Mouse (Mus musculus): Measurements from ENCODE around the gene Adgra3.

The Adgra3 gene

GRCm38 (mm10) chr5:50058421-50059286 lies at the start of gene Adgra3:
Adgra3 (minus strand) TSS chr5:50059006.
- DNase-seq (ENCODE audit: low spot score) = peak; percentile 82

DNA sequence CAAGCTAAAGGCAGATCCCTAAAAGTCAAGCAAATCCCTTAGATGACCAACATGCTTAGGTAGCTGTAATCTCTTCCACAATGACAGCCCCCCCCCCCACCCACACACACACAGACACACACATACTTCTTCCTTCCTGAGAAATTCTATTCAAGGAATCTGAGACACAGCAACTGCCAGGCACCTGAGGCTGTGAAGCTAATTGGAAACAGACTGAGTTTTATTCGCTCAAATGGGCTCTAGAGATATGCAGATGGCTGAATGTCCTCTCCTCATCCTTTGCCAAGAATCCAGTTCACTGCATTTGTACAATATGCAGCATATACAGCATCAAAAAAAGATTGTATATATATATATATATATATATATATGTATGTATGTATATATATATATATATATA lies 24.6 kb upstream of the Adgra3 start:
- DNase-seq (ENCODE audit: low spot score) = peak; percentile 28

- no peak for DNase-seq (ENCODE audit: low spot score)
Observed at GRCm38 (mm10) chr5:50074245-50074644, 15.4 kb upstream of the Adgra3 start.

GRCm38 (mm10) chr5:50064236-50064635 lies 5.4 kb upstream of the Adgra3 start:
- no peak for DNase-seq (ENCODE audit: low spot score)

GRCm38 (mm10) chr5:50059586-50059985 lies 780 bp upstream of the Adgra3 start:
- DNase-seq (ENCODE audit: low spot score) = no peak

GRCm38 (mm10) chr5:50057612-50058420 lies 990 bp downstream of the Adgra3 start:
- DNase-seq (ENCODE audit: low spot score) = peak; percentile 63

DNA sequence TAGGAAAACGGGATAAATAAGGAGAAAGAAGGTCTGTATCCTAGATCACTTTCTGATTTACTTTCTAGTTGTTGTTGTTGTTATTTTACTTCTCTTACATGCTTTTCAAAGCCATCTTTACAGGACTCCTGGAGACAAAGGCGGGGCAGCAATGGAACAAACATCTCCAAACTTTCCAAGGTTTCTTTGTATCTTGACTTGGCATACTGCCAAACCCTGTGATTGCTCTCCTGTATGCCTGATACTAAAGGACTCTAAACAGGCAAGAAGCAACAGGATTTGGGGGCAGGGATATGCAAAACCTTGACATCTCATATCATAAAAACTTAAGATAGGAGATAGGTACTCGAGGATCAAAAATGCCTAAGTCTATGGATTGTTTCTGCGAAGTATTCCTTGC lies 6.3 kb downstream of the Adgra3 start:
- DNase-seq (ENCODE audit: low spot score) = no peak

DNA sequence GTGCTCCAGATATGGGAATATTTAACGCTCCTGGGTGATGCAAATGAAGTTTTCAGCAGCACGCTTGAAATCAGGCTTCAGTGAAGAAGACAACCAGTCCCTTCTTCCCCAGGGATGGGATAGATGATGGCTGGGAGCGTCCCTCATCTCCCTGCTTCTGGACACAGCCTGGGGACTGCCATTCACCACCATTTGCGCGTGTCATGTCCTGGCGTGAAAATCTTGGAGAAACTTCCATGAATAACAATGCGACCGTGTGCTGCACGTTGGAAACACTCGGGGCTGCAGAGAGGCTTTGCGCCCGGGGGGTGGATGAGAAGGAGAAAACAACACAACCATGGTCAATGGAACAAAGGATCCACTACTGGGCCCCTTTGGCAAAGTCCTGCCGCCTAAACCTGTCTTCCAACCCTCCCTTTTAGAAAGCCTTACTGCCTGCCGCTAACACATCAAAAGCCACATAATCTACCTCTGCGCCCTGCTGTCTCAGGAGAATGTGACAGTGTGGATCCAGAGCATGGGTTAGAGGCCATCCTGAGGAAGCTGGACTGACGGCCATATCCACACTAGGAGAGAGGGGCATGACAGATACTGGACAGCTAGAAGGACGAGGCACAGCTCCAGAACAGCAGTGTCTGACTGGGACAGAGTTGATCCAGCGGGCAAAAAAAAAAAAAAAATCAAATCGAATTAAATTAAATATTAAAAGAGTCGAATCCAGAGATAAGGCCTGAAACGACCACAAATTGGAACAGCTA lies 8.0 kb downstream of the Adgra3 start:
- DNase-seq (ENCODE audit: low spot score) = no peak

GRCm38 (mm10) chr5:50050037-50050436 lies 8.8 kb downstream of the Adgra3 start:
- no peak for DNase-seq (ENCODE audit: low spot score)

DNA sequence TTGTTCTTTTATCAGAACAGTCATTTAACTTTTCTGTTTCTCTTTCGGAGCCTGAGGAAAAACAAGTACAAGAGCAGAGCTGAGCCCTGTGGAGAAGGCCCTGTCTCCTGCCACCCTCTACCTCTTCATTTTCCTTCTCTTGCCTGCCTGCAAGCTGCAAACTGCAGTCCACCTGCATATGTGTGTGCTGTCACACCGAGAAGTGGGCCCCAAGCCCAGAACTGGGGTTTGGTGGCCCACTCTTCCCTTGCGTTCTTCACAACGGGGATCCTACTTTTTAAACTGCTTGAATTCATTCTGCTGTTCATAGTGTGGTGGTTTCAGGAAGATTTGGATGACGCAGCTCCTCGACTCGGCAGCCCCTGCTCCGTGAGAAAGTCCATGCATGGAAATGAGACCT lies 9.3 kb downstream of the Adgra3 start:
- DNase-seq (ENCODE audit: low spot score) = no peak

GRCm38 (mm10) chr5:50048960-50049359 lies 9.8 kb downstream of the Adgra3 start:
- no peak for DNase-seq (ENCODE audit: low spot score)

DNA sequence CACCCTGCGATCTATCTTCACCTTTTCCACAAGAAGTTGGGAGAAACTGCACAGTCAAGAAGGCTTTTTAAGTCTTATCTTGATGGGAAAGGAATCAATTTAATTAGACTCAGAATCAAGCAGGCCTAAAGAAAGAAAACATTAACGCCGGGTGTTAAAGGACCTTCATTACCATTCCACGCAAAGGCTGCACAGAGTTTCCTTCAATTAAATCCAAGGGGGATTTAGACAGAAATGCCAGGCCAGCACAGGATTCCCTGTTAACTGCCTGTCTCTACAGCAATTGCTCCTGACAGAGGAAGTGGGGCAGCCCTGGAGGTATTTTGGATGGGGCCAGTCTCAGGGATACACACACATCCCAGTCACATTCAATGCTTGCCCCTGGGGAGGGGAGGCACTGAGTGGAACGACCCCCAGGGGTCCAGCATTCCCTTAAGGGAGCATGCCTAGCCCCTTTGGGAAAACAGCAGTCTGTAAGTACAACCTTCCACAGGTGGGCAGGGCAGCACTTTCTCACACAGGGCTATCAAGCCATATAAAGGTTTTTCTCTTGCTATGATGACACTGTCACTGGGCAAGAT lies 10.4 kb downstream of the Adgra3 start:
- DNase-seq (ENCODE audit: low spot score) = no peak

DNA sequence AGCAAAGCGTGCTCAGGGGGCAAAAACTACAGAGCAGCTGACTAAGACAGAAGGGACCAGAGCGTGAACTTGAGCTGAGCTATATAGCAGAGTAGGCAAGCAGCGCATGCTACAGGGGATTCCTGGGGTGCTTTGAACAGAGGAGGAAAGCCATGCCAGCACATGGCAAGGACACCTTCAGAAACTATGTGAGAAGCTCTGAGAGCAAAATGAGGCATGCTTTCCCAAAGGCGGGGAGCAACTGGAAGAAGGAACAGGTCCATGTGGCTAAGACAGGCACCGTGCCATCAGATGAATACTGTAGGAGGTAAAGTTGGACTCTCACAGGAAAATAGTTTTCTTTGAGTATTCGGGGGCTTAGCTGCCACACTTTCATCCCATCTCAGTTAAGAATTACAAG lies 13.6 kb downstream of the Adgra3 start:
- no peak for DNase-seq (ENCODE audit: low spot score)

DNA sequence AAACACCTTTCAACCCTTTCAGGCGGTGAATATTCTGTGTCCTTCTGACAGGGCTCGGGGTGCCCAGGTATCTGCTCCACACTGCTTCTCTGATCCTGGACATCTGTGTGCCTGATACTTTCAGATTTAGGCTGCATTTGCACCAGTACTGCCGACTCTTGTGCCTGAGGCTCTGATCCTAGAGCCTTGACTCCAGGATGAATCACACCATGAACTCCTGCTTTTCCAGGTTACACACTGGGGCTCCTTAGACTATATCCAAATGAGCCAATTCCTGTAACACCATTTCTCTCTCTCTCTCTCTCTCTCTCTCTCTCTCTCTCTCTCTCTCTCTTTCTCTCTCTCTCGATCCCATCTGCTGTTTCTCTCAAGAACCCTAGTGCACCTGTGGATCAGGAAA lies 15.1 kb downstream of the Adgra3 start:
- no peak for DNase-seq (ENCODE audit: low spot score)

- DNase-seq (ENCODE audit: low spot score) = no peak
Observed at GRCm38 (mm10) chr5:50042274-50042943, 16.4 kb downstream of the Adgra3 start.

DNA sequence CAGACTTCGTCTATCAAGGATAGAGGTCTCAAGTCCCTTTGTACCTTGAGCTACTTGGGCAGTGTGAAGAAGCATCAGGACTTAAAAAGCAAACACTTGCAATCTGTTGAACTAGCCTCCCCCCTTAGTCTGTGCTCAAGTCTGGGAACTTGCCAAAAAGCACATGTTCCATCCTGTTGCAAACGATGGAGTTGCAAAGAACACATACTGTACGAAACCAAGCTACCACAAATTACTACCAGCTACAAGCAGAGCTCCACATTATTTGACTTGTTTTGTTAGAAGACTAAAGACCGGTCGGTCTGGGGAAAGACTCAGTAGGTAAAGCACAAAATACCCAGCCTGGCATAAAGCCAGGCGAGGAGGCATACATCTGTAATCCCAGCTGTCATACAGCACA lies 19.3 kb downstream of the Adgra3 start:
- no peak for DNase-seq (ENCODE audit: low spot score)

GRCm38 (mm10) chr5:50037666-50038065 lies 21.1 kb downstream of the Adgra3 start:
- DNase-seq (ENCODE audit: low spot score) = no peak

GRCm38 (mm10) chr5:50034900-50035514 lies 23.8 kb downstream of the Adgra3 start:
- DNase-seq (ENCODE audit: low spot score) = no peak

DNA sequence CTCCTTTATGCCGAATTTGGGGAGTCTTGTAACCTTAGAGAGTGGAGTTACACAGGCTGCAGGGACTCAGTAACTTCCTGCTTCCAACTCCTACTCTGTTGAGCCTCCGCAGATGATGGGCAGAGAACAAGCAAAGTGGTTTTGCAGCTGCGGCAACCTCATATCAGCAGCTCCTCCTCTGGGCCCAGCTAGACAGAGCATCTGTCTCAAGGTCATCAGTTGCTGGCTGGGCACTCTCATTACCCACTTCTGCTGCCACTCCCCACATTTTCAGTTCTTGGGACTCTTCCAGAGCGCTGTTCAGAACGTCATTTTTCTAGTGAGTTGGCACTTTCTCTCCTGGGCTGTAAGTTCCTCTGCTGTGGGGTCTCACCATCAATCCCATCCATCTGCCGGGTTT lies 24.6 kb downstream of the Adgra3 start:
- DNase-seq (ENCODE audit: low spot score) = no peak

DNA sequence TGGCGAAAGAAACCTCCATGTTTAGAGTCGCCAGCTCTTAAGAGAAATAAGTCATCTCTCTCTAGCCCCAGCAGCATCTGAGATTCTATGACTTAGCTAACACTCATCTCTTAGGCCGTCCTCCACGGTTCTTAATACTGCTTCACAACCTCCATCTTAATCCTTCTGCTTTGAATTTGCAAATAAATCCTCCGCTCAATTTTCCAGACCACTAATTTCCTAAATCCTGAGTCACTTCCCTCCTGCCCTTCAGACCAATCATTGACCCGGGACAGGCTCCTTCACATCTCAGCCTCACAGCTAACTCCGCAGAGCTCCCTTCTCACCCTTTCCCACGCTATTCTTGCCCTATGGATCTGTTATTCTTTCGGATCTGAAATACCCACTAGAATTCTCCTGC lies 25.1 kb downstream of the Adgra3 start:
- no peak for DNase-seq (ENCODE audit: low spot score)

- no peak for DNase-seq (ENCODE audit: low spot score)
Observed at GRCm38 (mm10) chr5:50032332-50032731, 26.5 kb downstream of the Adgra3 start.
